Mouse (Mus musculus): ENCODE results near the gene Zfp961.
"Not testable (repeated sequence)": the region's sequence is repeated elsewhere in the genome, so short reads cannot be mapped to it uniquely, and the experiment has no call there.

Gene Zfp961

DNA sequence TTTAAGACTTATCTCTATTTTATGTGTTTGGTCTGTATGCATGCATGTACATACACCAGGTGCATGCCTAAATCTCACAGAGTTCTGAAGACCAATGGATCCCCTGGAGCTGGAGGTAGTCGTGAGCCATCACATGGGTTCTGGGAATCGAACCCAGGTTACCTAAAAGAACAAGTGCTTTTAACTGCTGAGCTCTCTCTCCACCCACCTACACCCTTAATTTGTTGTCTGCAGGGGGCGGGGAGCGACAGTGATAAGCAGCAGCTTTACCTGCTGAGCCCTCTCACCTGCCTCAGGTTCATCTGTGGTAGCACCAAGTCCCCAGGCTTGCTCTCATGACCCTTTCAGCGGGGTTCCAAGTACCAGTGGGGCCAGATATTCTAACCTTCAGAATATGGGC lies 11.0 kb downstream of the Zfp961 start:
- no peak for DNase-seq (ENCODE audit: low spot score)

DNA sequence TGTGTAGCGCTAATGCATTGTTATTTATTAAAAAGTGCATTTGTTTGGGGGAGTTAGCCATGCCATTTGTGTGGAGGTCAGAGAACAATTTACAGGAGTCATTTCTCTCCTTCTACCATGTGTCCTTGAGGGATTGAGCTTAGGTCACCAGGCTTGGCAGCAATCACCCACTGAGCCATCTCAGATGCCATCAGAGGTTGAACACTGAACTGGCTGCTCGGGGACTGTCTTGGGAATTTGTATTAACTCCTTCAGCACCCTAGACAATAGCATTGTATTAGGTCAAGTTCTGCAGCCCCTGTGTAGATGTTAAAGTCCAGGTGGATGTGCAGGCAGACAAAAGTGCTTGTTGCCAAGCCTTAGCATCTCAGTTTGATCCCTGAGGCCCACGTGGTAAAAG lies 13.2 kb downstream of the Zfp961 start:
- DNase-seq (ENCODE audit: low spot score), result no peak

GRCm38 (mm10) chr8:71965166-71965565 lies 14.3 kb downstream of the Zfp961 start:
- DNase-seq (ENCODE audit: low spot score), result no peak

- no peak for DNase-seq (ENCODE audit: low spot score)
These were observed 15.6 kb downstream of the Zfp961 start for GRCm38 (mm10) chr8:71966411-71966810.

DNA sequence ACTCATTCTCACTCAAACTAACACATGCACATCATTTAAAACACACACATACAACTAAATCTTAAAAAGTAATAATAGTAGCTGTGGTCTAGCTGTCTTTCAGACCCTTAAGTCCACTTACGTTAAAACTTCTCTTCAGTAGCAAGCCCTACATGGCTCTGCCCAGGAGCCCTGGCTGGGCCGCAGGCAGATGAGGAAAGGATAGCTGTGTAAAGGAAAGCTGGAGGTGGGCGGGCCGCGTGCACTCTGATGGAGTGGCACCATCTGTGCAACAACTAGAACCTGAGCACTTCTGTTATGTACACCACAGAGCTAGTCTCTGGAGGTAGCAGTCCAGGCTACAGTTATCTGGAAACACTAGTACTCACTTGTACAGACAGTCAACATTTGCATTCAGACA lies 16.4 kb downstream of the Zfp961 start:
- no peak for DNase-seq (ENCODE audit: low spot score)

GRCm38 (mm10) chr8:71968100-71968499 lies 17.3 kb downstream of the Zfp961 start:
- DNase-seq (ENCODE audit: low spot score), result no peak

DNA sequence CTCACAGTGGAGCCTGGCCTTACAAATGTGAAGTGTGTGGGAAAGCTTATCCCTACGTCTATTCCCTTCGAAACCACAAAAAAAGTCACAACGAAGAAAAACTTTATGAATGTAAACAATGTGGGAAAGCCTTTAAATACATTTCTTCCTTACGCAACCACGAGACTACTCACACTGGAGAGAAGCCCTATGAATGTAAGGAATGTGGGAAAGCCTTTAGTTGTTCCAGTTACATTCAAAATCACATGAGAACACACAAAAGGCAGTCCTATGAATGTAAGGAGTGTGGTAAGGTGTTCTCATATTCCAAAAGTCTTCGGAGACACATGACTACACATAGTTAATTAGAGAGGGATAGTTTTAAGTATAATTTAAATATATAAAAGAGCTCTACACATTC lies 17.8 kb downstream of the Zfp961 start:
- no peak for DNase-seq (ENCODE audit: low spot score)

GRCm38 (mm10) chr8:71971945-71972344 lies 21.1 kb downstream of the Zfp961 start:
- DNase-seq (ENCODE audit: low spot score), result peak; percentile 40

- DNase-seq (ENCODE audit: low spot score), result no peak
These were observed 23.4 kb downstream of the Zfp961 start for GRCm38 (mm10) chr8:71974211-71974610.

- DNase-seq (ENCODE audit: low spot score), result no peak
These were observed 30.2 kb downstream of the Zfp961 start for GRCm38 (mm10) chr8:71981032-71981431.

DNA sequence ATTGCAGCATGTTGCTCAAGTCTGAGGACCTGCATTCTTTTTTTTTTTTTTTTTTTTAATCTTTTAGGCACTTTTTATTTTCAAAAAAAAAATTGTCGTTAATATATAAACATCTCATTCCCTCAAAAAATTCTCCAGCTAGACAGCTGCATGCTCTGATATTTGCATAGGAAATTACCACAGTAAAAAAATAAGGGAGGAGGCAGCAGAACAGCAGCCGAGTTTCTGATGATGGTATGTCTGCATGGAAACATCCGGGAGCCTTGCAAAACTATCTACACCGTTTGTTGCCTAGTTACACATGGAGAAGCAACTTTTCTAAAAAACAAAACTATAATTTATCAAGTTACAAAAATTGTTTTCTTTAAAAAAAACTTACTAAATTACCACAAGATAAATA lies 30.6 kb downstream of the Zfp961 start:
- DNase-seq (ENCODE audit: low spot score), result no peak

- DNase-seq (ENCODE audit: low spot score), result peak; percentile 37
These were observed 33.8 kb downstream of the Zfp961 start for GRCm38 (mm10) chr8:71984601-71985000.

- DNase-seq (ENCODE audit: low spot score), result no peak
These were observed 37.5 kb downstream of the Zfp961 start for GRCm38 (mm10) chr8:71988110-71988866.

DNA sequence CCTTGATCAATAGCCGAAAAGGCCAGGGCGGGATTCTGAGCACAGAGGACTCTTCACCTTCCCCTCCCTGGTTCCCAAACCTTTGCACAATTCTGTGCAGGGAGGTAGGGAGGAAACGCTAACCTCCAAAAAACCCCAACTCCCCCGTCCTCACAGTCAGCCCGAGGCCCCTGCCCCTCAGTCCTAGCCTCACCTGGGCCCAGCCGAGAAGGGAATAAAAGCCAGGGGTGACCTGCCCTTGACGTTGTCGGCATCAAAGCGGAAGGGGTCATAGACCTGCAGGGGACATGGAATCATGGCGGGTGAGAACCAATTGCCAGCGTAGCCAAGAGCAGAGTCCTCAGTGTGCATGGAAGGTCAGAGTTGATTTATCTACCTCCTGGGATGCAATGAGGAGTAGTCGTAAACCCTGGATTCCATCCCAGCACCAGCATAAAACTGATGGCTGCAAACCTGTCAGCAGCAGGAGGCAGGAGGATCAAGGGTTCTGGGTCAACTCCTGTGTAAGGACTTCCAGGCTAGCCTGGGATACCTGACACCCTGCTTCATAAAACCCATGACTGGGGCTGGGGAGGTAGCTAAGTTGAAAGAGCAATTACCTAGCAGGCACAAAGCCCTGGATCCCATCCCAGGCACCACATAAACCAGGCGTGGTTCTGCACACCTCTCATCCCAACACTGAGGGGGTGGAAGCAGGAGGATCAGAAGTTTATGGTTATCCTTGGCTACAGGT lies 38.2 kb downstream of the Zfp961 start:
- no peak for DNase-seq (ENCODE audit: low spot score)

DNA sequence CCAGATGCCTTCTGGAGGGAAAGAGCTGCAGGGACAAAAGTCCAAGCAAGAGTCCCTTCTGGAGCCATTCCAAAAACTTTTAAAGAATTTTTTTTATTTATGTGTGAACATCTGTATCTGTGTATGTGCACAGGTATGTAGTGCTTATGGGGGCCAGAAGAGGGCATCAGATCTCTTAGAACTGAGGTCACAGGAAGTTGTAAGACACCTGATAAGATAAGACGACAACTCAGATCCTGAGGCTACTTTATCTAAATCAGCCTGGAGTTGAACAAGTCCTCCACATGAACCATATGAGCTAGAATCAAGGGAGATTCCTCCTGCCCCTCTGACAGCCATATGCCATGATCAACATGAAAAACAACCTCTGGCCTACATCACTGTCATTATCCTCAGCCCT lies 48.6 kb downstream of the Zfp961 start:
- DNase-seq (ENCODE audit: low spot score), result no peak

DNA sequence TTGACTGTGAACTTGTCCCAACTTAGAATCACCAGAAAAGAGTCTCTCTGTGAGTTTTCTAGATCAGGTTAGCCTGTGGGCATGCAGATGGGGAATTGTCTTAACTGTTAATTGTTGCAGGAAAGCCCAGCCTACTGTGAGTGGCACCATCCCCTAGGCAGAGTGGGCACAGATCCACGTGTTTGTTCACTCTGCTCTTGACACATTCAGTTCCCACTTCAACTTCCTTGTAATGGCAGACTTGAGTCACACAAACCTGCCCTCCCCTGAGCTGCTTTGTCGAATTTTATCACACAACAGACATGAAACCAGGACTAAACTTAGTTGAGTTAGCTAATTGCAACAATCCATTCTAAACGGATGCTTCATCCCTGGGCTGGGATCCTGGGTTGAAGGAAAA lies 49.4 kb downstream of the Zfp961 start:
- DNase-seq (ENCODE audit: low spot score), result no peak

DNA sequence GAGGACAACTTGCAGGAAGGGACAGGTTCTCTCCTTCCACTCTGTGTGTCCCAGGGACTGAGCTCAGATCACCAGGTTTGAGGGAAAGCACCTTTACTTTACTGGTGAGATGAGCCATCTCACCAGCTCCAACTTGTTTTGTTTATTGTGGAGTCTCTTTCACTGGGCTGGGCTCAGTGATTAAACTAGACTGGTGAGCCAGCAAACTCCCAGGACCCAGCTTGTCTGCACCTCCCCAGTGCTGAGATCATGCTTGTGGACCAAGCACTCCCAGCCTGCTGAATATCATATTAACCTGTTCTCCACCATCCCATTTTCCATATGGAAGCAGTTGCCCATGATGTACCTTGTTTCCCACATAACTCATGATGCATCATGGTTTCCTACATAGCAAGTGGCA lies 52.1 kb downstream of the Zfp961 start:
- DNase-seq (ENCODE audit: low spot score), result no peak

- DNase-seq (ENCODE audit: low spot score), result no peak
These were observed 55.1 kb downstream of the Zfp961 start for GRCm38 (mm10) chr8:72005912-72006311.

DNA sequence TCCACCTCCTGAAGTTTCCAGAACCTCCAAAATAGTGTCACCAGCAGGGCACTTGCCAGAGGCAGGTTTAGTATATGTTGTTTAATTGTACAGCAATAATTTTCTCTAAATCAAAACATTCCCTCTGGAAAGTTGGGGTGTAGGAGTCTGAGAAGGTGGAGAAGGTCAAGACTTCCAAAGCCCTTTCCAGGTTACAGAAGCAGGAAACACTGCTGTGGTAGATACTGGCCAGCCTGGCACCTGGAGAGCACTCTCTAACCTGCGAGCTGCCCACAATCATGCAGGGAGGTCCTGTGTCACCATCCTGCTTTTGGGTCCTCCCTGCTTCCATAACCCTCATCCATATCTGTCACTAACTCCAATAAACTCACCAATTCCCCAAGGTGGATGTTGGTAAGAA lies 55.9 kb downstream of the Zfp961 start:
- DNase-seq (ENCODE audit: low spot score), result no peak

DNA sequence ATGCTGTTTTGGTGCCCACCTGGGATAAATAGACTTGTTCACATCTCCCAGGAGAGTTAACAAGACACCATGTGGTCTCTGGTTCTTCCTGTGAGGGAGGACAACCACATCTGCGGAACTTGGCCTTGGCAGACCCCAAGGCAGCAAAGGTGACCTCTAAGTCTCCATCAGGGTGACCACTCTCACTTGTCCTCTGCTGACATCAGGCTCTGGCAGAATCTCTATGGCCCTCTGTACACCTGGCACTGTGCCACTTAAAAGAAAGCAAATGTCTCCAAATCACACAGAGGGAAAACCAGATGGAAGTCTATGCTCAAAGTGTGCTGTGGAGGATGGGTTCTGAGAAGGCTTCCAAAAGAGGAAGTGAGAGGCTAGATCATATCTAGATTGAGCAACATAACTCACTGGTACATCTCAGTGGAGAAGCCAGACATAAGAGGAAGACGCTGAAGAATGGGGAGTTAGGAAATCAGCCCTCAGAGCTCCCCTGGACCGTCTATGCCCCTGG lies 57.4 kb downstream of the Zfp961 start:
- no peak for DNase-seq (ENCODE audit: low spot score)

DNA sequence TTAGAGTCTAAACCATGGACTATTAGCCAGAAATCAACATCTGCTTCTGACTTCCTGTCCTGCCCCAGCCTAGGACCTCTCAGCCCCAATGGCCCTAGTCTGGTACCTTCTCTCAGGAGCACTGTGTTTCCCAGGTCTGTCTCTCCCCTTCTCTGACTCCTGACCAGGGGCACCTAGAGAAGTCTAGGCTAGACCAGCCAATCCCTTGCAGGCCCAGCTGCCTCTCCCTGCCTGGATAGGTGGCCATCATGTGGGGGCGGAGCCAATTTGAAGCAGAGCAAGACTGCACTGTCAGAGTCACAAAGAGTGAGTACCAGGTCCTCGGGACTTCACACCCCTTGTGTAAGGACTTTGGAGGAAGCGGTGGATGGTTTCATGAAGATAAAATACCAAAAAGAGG lies 58.6 kb downstream of the Zfp961 start, which contains the start of gene Cyp4f18:
TSS of gene Cyp4f18 (minus strand) at position 154 of the 400 bp plus-strand sequence.
- no peak for DNase-seq (ENCODE audit: low spot score)

- not testable (repeated sequence) for DNase-seq (ENCODE audit: low spot score)
These were observed 62.8 kb downstream of the Zfp961 start for GRCm38 (mm10) chr8:72013506-72014228.

DNA sequence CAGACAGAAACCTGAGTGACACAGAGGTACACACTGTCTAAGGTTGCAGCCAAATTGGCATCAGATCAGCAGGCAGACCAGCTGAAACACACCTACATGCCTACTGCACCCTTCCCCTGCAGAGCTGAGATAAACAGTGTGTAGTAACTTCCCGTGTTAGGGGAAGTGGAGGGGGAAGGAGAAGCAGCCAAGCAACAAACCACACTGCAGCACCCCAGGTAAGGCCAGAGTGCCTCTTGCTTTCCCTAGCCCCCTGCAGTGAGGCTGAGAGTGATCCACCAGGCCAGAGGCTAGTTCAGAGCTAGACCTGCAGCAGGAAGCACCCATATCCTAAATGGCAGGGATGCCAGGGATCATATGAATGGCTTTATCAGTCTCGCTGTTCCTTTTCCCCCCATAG lies 66.5 kb downstream of the Zfp961 start:
- DNase-seq (ENCODE audit: low spot score), result not testable (repeated sequence)
